Mouse (Mus musculus): ENCODE results near the gene Acly. TPM values are rescaled to one million over a fixed set of nuclear protein-coding genes. Genes with fewer than 3 reads are reported as not detected.

Acly gene
- polyA plus RNA-seq, 1 experiment from 2014 or later, result 152 TPM

- WGBS, result 90% methylated on average over 2 of the region's 2 CpGs
- Histone ChIP-seq H3K9ac (no peak overlapping the region), H3K4me2 (replicated peaks) (no peak overlapping the region), H3K36me3 (peaks cover 90% of the 10 kb centered on the region), H3K4me1 (no peaks in the 10 kb centered on the region), H3K27ac (replicated peaks) (no peak overlapping the region), H3K27me3 (no peaks in the 10 kb centered on the region), H3K9me3 (replicated peaks) (no peaks in the 10 kb centered on the region), H3K4me3 (replicated peaks) (no peak overlapping the region)
- no peak for ATAC-seq (ENCODE audit: insufficient number of reproducible peaks, low FRiP score, low TSS enrichment, low read depth)
These were observed 17.2 kb downstream of the Acly start for GRCm38 (mm10) chr11:100510556-100510955.

- no peak for ATAC-seq (ENCODE audit: insufficient number of reproducible peaks, low FRiP score, low TSS enrichment, low read depth)
- H3K9me3 ChIP-seq (replicated peaks), result no peaks in the 10 kb centered on the region
- peaks cover 90% of the 10 kb centered on the region for H3K36me3 ChIP-seq
- H3K4me3 ChIP-seq (replicated peaks), result no peak overlapping the region
- 89% methylated on average over 8 of the region's 8 CpGs for WGBS
- no peaks in the 10 kb centered on the region for H3K27me3 ChIP-seq
- H3K4me1 ChIP-seq, result no peaks in the 10 kb centered on the region
- no peak overlapping the region for H3K27ac ChIP-seq (replicated peaks)
- H3K4me2 ChIP-seq (replicated peaks), result no peak overlapping the region
- H3K9ac ChIP-seq, result no peak overlapping the region
These were observed 21.8 kb downstream of the Acly start for GRCm38 (mm10) chr11:100505997-100506396.

- no peak overlapping the region for H3K9ac ChIP-seq
- no peak overlapping the region for H3K27ac ChIP-seq (replicated peaks)
- H3K4me3 ChIP-seq (replicated peaks), result no peak overlapping the region
- ATAC-seq (ENCODE audit: insufficient number of reproducible peaks, low FRiP score, low TSS enrichment, low read depth), result no peak
- H3K4me2 ChIP-seq (replicated peaks), result no peak overlapping the region
- no peaks in the 10 kb centered on the region for H3K27me3 ChIP-seq
- WGBS, result 90% methylated on average over 12 of the region's 12 CpGs
- peaks cover 95% of the 10 kb centered on the region for H3K36me3 ChIP-seq
- no peaks in the 10 kb centered on the region for H3K9me3 ChIP-seq (replicated peaks)
- no peaks in the 10 kb centered on the region for H3K4me1 ChIP-seq
These were observed 22.7 kb downstream of the Acly start for GRCm38 (mm10) chr11:100504990-100505660.

- WGBS, result 38% methylated on average over 6 of the region's 6 CpGs
- Histone ChIP-seq H3K4me2 (replicated peaks) (no peak overlapping the region), H3K36me3 (peaks cover 98% of the 10 kb centered on the region), H3K9me3 (replicated peaks) (no peaks in the 10 kb centered on the region), H3K9ac (no peak overlapping the region), H3K27ac (replicated peaks) (no peak overlapping the region), H3K4me1 (no peaks in the 10 kb centered on the region), H3K4me3 (replicated peaks) (no peak overlapping the region), H3K27me3 (no peaks in the 10 kb centered on the region)
- no peak for ATAC-seq (ENCODE audit: insufficient number of reproducible peaks, low FRiP score, low TSS enrichment, low read depth)
These were observed 26.5 kb downstream of the Acly start for GRCm38 (mm10) chr11:100501321-100501720.

- WGBS, result 84% methylated on average over 7 of the region's 7 CpGs
- Histone ChIP-seq H3K4me1 (no peaks in the 10 kb centered on the region), H3K36me3 (peaks cover 98% of the 10 kb centered on the region), H3K27ac (replicated peaks) (no peak overlapping the region), H3K27me3 (no peaks in the 10 kb centered on the region), H3K4me3 (replicated peaks) (no peak overlapping the region), H3K9ac (no peak overlapping the region), H3K4me2 (replicated peaks) (no peak overlapping the region), H3K9me3 (replicated peaks) (no peaks in the 10 kb centered on the region)
- ATAC-seq (ENCODE audit: insufficient number of reproducible peaks, low FRiP score, low TSS enrichment, low read depth), result no peak
These were observed 27.1 kb downstream of the Acly start for GRCm38 (mm10) chr11:100500651-100501050.

- H3K9ac ChIP-seq, result no peak overlapping the region
- WGBS, result 93% methylated on average over 3 of the region's 3 CpGs
- no peak for ATAC-seq (ENCODE audit: insufficient number of reproducible peaks, low FRiP score, low TSS enrichment, low read depth)
- no peak overlapping the region for H3K27ac ChIP-seq (replicated peaks)
- H3K4me2 ChIP-seq (replicated peaks), result no peak overlapping the region
- H3K9me3 ChIP-seq (replicated peaks), result no peaks in the 10 kb centered on the region
- H3K27me3 ChIP-seq, result no peaks in the 10 kb centered on the region
- no peaks in the 10 kb centered on the region for H3K4me1 ChIP-seq
- H3K36me3 ChIP-seq, result peaks cover 98% of the 10 kb centered on the region
- no peak overlapping the region for H3K4me3 ChIP-seq (replicated peaks)
These were observed 27.6 kb downstream of the Acly start for GRCm38 (mm10) chr11:100500241-100500640.

GRCm38 (mm10) chr11:100493771-100494170, 34.0 kb downstream of the Acly start:
- H3K9ac ChIP-seq, result no peak overlapping the region

GRCm38 (mm10) chr11:100490951-100491350, 36.8 kb downstream of the Acly start:
- Histone ChIP-seq H3K4me1 (no peaks in the 10 kb centered on the region), H3K4me3 (replicated peaks) (no peak overlapping the region), H3K9me3 (replicated peaks) (no peaks in the 10 kb centered on the region), H3K9ac (no peak overlapping the region), H3K27ac (replicated peaks) (no peak overlapping the region), H3K4me2 (replicated peaks) (no peak overlapping the region), H3K36me3 (peaks cover 94% of the 10 kb centered on the region), H3K27me3 (no peaks in the 10 kb centered on the region)
- no peak for ATAC-seq (ENCODE audit: insufficient number of reproducible peaks, low FRiP score, low TSS enrichment, low read depth)
- WGBS, result 90% methylated on average over 6 of the region's 6 CpGs

More at GRCm38 (mm10) chr11:100493771-100494170, 34.0 kb downstream of the Acly start:
- no peaks in the 10 kb centered on the region for H3K4me1 ChIP-seq
- H3K27me3 ChIP-seq, result no peaks in the 10 kb centered on the region
- H3K36me3 ChIP-seq, result peaks cover 94% of the 10 kb centered on the region
- H3K4me3 ChIP-seq (replicated peaks), result no peak overlapping the region
- no peak overlapping the region for H3K27ac ChIP-seq (replicated peaks)
- no peak; the same call in 1 of the 2 replicates for ATAC-seq (ENCODE audit: insufficient number of reproducible peaks, low FRiP score, low TSS enrichment, low read depth)
- no peaks in the 10 kb centered on the region for H3K9me3 ChIP-seq (replicated peaks)
- no peak overlapping the region for H3K4me2 ChIP-seq (replicated peaks)
- WGBS, result 88% methylated on average over 12 of the region's 12 CpGs

- H3K4me2 ChIP-seq (replicated peaks), result no peak overlapping the region
- peaks cover 98% of the 10 kb centered on the region for H3K36me3 ChIP-seq
- no peak overlapping the region for H3K4me3 ChIP-seq (replicated peaks)
- no peaks in the 10 kb centered on the region for H3K9me3 ChIP-seq (replicated peaks)
- no peak overlapping the region; the same call in 1 of the 2 replicates for H3K27ac ChIP-seq (replicated peaks)
- WGBS, result 87% methylated on average over 8 of the region's 8 CpGs
- no peaks in the 10 kb centered on the region for H3K4me1 ChIP-seq
- H3K27me3 ChIP-seq, result no peaks in the 10 kb centered on the region
- H3K9ac ChIP-seq, result no peak overlapping the region
- ATAC-seq (ENCODE audit: insufficient number of reproducible peaks, low FRiP score, low TSS enrichment, low read depth), result no peak
These were observed 41.8 kb downstream of the Acly start for GRCm38 (mm10) chr11:100485801-100486538.

GRCm38 (mm10) chr11:100484461-100484860, 43.3 kb downstream of the Acly start:
- no peaks in the 10 kb centered on the region for H3K27me3 ChIP-seq
- no peak overlapping the region for H3K4me3 ChIP-seq (replicated peaks)
- no peak overlapping the region for H3K27ac ChIP-seq (replicated peaks)
- 98% methylated on average over 3 of the region's 3 CpGs for WGBS
- H3K9me3 ChIP-seq (replicated peaks), result no peaks in the 10 kb centered on the region
- no peak overlapping the region for H3K9ac ChIP-seq
- H3K36me3 ChIP-seq, result peaks cover 99% of the 10 kb centered on the region
- no peaks in the 10 kb centered on the region for H3K4me1 ChIP-seq
- H3K4me2 ChIP-seq (replicated peaks), result no peak overlapping the region
- no peak for ATAC-seq (ENCODE audit: insufficient number of reproducible peaks, low FRiP score, low TSS enrichment, low read depth)

- no peak for ATAC-seq (ENCODE audit: insufficient number of reproducible peaks, low FRiP score, low TSS enrichment, low read depth)
- Histone ChIP-seq H3K27ac (replicated peaks) (no peak overlapping the region), H3K9ac (no peak overlapping the region), H3K4me1 (no peaks in the 10 kb centered on the region), H3K27me3 (no peaks in the 10 kb centered on the region), H3K36me3 (peaks cover 79% of the 10 kb centered on the region), H3K9me3 (replicated peaks) (no peaks in the 10 kb centered on the region), H3K4me3 (replicated peaks) (no peak overlapping the region), H3K4me2 (replicated peaks) (no peak overlapping the region)
- 56% methylated on average over 7 of the region's 7 CpGs for WGBS
These were observed 48.6 kb downstream of the Acly start for GRCm38 (mm10) chr11:100479152-100479551.
